23 mouse cellular contexts compared by ENCODE assay signal in the genomic region with DNA sequence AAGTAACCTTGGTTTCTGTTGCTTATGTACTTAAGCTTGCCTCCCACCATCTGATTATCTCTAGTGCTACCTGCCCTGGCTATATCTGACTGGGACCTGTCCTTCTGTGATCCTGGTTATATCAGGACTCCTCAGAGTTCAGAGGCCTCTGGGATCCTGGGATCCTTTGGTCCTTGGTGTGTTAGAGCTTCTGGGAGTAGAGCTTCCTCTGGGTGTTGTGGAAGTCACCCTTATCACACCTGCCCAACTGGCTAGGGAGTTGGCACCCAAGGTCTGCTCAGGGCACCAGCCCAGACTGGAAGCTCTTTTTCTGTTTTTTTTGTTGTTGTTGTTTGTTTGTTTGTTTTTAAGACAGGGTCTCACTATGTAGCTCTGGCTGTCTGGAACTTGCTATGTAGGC.
"Had no signal": no experiment of that assay in that cellular context is flagged by ENCODE, and none has a peak within 500 bp of the region (broad histone marks: within the 10 kb centered on the region; RNA-seq: fewer than 3 reads in every experiment).

No protein-coding gene starts in this region.

- H3K27me3 ChIP-seq: heart, embryonic 13.5 days; heart, embryonic 15.5 days; hindbrain, embryonic 12.5 days; kidney, embryonic 15.5 days; limb, embryonic 13.5 days; limb, embryonic 15.5 days had no signal

- ATAC-seq: hindbrain, embryonic 16.5 days; intestine, embryonic 16.5 days had no signal

- H3K36me3 ChIP-seq: hindbrain, embryonic 12.5 days had no signal

- H3K9me3 ChIP-seq: heart, embryonic 13.5 days; heart, embryonic 15.5 days; kidney, embryonic 15.5 days; limb, embryonic 13.5 days; limb, embryonic 15.5 days had no signal

- H3K9ac ChIP-seq: heart, embryonic 13.5 days; heart, embryonic 15.5 days; hindbrain, embryonic 12.5 days; hindbrain, embryonic 14.5 days; kidney, embryonic 15.5 days; limb, embryonic 13.5 days; limb, embryonic 15.5 days had no signal

- DNase-seq: gastrocnemius, postnatal 14 days; gastrocnemius, postnatal 36 days; heart, adult 11 months; heart, adult 2 months; heart, postnatal 4 days; kidney, adult 11 months; kidney, adult 9 months; kidney, postnatal 14 days; layer of hippocampus, adult 9-11 months; layer of hippocampus, postnatal 36 days; left cerebral cortex, postnatal 4 days had no signal

- H3K27ac ChIP-seq: heart, adult 2 months; heart, embryonic 13.5 days; heart, embryonic 15.5 days; hindbrain, embryonic 10.5 days; hindbrain, embryonic 12.5 days; hindbrain, embryonic 14.5 days; kidney, embryonic 15.5 days; kidney, postnatal 0 days; limb, embryonic 13.5 days; limb, embryonic 15.5 days had no signal

- H3K4me3 ChIP-seq: heart, adult 2 months; heart, embryonic 13.5 days; heart, embryonic 15.5 days; hindbrain, embryonic 10.5 days; hindbrain, embryonic 12.5 days; kidney, embryonic 15.5 days; limb, embryonic 13.5 days; limb, embryonic 15.5 days had no signal

- H3K4me2 ChIP-seq: heart, embryonic 11.5 days; heart, embryonic 13.5 days; heart, embryonic 15.5 days; hindbrain, embryonic 12.5 days; hindbrain, embryonic 14.5 days; kidney, embryonic 15.5 days; limb, embryonic 13.5 days; limb, embryonic 15.5 days had no signal

- H3K4me1 ChIP-seq: heart, embryonic 15.5 days; hindbrain, embryonic 10.5 days; hindbrain, embryonic 12.5 days had no signal
